Mouse (Mus musculus): ENCODE data around the gene Nhlh2.

DNA sequence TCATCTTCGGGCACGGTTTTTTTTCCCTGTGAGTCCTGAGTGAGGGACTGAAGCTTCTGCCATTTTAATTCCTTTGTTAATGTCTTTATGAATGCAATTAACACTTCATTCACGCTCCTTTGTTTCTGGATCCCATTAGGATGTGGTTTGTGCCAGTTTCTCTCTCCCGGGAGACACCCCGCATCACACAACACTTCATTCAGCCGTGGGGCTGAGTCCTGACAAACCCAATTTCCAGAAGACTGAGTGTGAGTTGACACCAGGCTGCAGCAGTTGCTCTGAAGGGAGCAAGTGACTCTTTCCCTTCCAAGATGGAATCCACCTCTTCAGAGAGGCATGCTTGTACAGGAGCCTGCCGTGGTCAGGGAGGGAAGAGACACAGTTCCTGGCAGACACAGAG is 45.5 kb upstream of the Nhlh2 start:
- TF ChIP-seq CTCF (IDR thresholded peaks at IDR 0.05; ENCODE audit: low read depth) (no peak), EP300 (IDR thresholded peaks at IDR 0.05; ENCODE audit: low read depth) (no peak)

Data from liver, postnatal 0 days (tissue).